Mouse (Mus musculus) CH12.LX (cell line): Measurements from ENCODE around the gene Rps21. TPM values are rescaled to one million over a fixed set of nuclear protein-coding genes. Genes with fewer than 3 reads are reported as not detected.
A peak's percentile ranks its signal among the peaks of the same experiment; 100 is the strongest.

ENCODE experiments used
- DNase-seq: peaks from one replicate; pipeline ENCODE4 v3.0.0-alpha.2; 2013; ENCODE audit errors: extremely low read depth
- H3K27ac ChIP-seq: 2 replicates; pipeline ENCODE4 v1.5.1; 2012; ENCODE audit warnings: low read depth, mild to moderate bottlenecking, control low read depth, moderate library complexity; ENCODE audit not compliant: insufficient read depth
- H3K27me3 ChIP-seq: replicated peaks from 2 replicates; pipeline ENCODE3; 2012; ENCODE audit warnings: inconsistent platforms
- H3K36me3 ChIP-seq, 2 experiments: replicated peaks in 1 of 2; 2 replicates each; pipeline versions ENCODE3 to v1.6.1; 2012; ENCODE audit warnings: inconsistent platforms in 1 of 2, low read length in 1 of 2, mild to moderate bottlenecking in 1 of 2, mixed read lengths in 1 of 2, moderate library complexity in 1 of 2; ENCODE audit not compliant: control insufficient read depth in 1 of 2, insufficient read depth in 1 of 2
- H3K4me1 ChIP-seq, 2 experiments: 2 replicates each; pipeline ENCODE4 v1.6.1; 2012; ENCODE audit warnings: inconsistent platforms in 1 of 2, moderate library complexity in 1 of 2; ENCODE audit not compliant: insufficient read depth in 2 of 2, control insufficient read depth in 1 of 2
- H3K4me2 ChIP-seq: 2 replicates; pipeline ENCODE4 v1.6.1; 2012; ENCODE audit warnings: low read depth, mild to moderate bottlenecking, control low read depth; ENCODE audit not compliant: poor library complexity, insufficient read depth, severe bottlenecking
- H3K4me3 ChIP-seq, 3 experiments: fragments of 150-350 bp in 1 of 3; sonication (generic) in 1 of 3; replicated peaks in 1 of 3; 2 replicates each; pipeline versions ENCODE3 to v1.5.1; 2011 to 2012; ENCODE audit warnings: low read depth in 2 of 3, low read length in 2 of 3, mild to moderate bottlenecking in 2 of 3, moderate library complexity in 2 of 3, control low read depth in 1 of 3, improper control_type of control experiment in 1 of 3, inconsistent platforms in 1 of 3, mixed read lengths in 1 of 3; ENCODE audit not compliant: poor library complexity in 1 of 3
- H3K79me2 ChIP-seq: replicated peaks from 2 replicates; pipeline ENCODE4 v1.6.1; 2012; ENCODE audit warnings: mild to moderate bottlenecking, moderate library complexity; ENCODE audit not compliant: control insufficient read depth, poor library complexity, insufficient read depth, severe bottlenecking; ENCODE audit errors: extremely low read depth
- H3K9ac ChIP-seq: 2 replicates; pipeline ENCODE4 v1.6.1; 2012; ENCODE audit warnings: low read depth, mild to moderate bottlenecking, control low read depth, moderate library complexity; ENCODE audit not compliant: insufficient read depth
- H3K9me3 ChIP-seq: replicated peaks from 2 replicates; pipeline ENCODE3; 2012; ENCODE audit warnings: low read length, inconsistent platforms, mixed read lengths
- BHLHE40 ChIP-seq: IDR thresholded peaks from 2 replicates; pipeline ENCODE4 v1.6.1; 2011; ENCODE audit warnings: mild to moderate bottlenecking, low read depth, low read length, improper control_type of control experiment
- CHD1 ChIP-seq: IDR thresholded peaks from 2 replicates; pipeline ENCODE4 v1.6.1; 2012; ENCODE audit warnings: low read depth, low read length, improper control_type of control experiment, inconsistent platforms
- CHD2 ChIP-seq: IDR thresholded peaks from 2 replicates; pipeline ENCODE4 v1.6.1; 2011; ENCODE audit warnings: low read length, improper control_type of control experiment
- CTCF ChIP-seq, 2 experiments: IDR thresholded peaks in 1 of 2; conservative IDR thresholded peaks in 1 of 2; 2 replicates each; pipeline ENCODE4 v1.5.1; 2011 to 2012; ENCODE audit warnings: low read depth in 2 of 2, low read length in 2 of 2, improper control_type of control experiment in 1 of 2, inconsistent platforms in 1 of 2, mild to moderate bottlenecking in 1 of 2, moderate library complexity in 1 of 2
- E2F4 ChIP-seq: IDR thresholded peaks from 2 replicates; pipeline ENCODE4 v1.6.1; 2011; ENCODE audit warnings: low read depth, low read length, improper control_type of control experiment; ENCODE audit not compliant: insufficient replicate concordance
- ELF1 ChIP-seq: IDR thresholded peaks from 2 replicates; pipeline ENCODE4 v1.6.1; 2014; ENCODE audit warnings: low read depth, mild to moderate bottlenecking, inconsistent platforms, low read length, improper control_type of control experiment
- EP300 ChIP-seq: IDR thresholded peaks from 2 replicates; pipeline ENCODE4 v1.6.1; 2011; ENCODE audit warnings: low read length, improper control_type of control experiment
- ETS1 ChIP-seq: conservative IDR thresholded peaks from 2 replicates; pipeline ENCODE4 v1.6.1; 2012; ENCODE audit warnings: low read depth, mild to moderate bottlenecking, inconsistent platforms, low read length, improper control_type of control experiment, moderate library complexity
- GABPA ChIP-seq: IDR thresholded peaks from 2 replicates; pipeline ENCODE4 v1.6.1; 2012; ENCODE audit warnings: low read depth, low read length, improper control_type of control experiment, inconsistent platforms; ENCODE audit not compliant: insufficient replicate concordance
- HCFC1 ChIP-seq: IDR thresholded peaks from 2 replicates; pipeline ENCODE4 v1.6.1; 2012; ENCODE audit warnings: low read depth, mild to moderate bottlenecking, inconsistent platforms, low read length, improper control_type of control experiment
- IRF4 ChIP-seq: IDR thresholded peaks from 2 replicates; pipeline ENCODE4 v1.6.1; 2014; ENCODE audit warnings: low read depth, mild to moderate bottlenecking, inconsistent platforms, low read length, improper control_type of control experiment
- JUN ChIP-seq: IDR thresholded peaks from 2 replicates; pipeline ENCODE4 v1.6.1; 2011; ENCODE audit warnings: low read depth, mild to moderate bottlenecking, low read length, improper control_type of control experiment, moderate library complexity; ENCODE audit not compliant: insufficient read depth
- JUND ChIP-seq: conservative IDR thresholded peaks from 2 replicates; pipeline ENCODE4 v1.6.1; 2011; ENCODE audit warnings: low read depth, low read length, improper control_type of control experiment
- KAT2A ChIP-seq: IDR thresholded peaks from 2 replicates; pipeline ENCODE4 v1.6.1; 2012; ENCODE audit warnings: low read length, improper control_type of control experiment, inconsistent platforms; ENCODE audit not compliant: insufficient replicate concordance
- MAFK ChIP-seq: IDR thresholded peaks from 2 replicates; pipeline ENCODE4 v1.6.1; 2011; ENCODE audit warnings: low read length, improper control_type of control experiment; ENCODE audit not compliant: insufficient replicate concordance
- MAX ChIP-seq: IDR thresholded peaks from 2 replicates; pipeline ENCODE4 v1.6.1; 2011; ENCODE audit warnings: low read length, improper control_type of control experiment
- MAZ ChIP-seq: IDR thresholded peaks from 2 replicates; pipeline ENCODE4 v1.6.1; 2012; ENCODE audit warnings: low read depth, mild to moderate bottlenecking, inconsistent platforms, low read length, improper control_type of control experiment, moderate library complexity
- MEF2A ChIP-seq: IDR thresholded peaks from 2 replicates; pipeline ENCODE4 v1.6.1; 2014; ENCODE audit warnings: low read depth, mild to moderate bottlenecking, inconsistent platforms, low read length, improper control_type of control experiment, borderline replicate concordance
- MXI1 ChIP-seq: IDR thresholded peaks from 2 replicates; pipeline ENCODE4 v1.6.1; 2011; ENCODE audit warnings: mild to moderate bottlenecking, low read depth, low read length, improper control_type of control experiment
- MYC ChIP-seq: IDR thresholded peaks from 2 replicates; pipeline ENCODE4 v1.6.1; 2011; ENCODE audit warnings: low read depth, mild to moderate bottlenecking, improper control_type of control experiment, low read length
- NELFE ChIP-seq: IDR thresholded peaks from 2 replicates; pipeline ENCODE4 v1.6.1; 2011; ENCODE audit warnings: low read depth, low read length, improper control_type of control experiment
- NRF1 ChIP-seq: IDR thresholded peaks from 2 replicates; pipeline ENCODE4 v1.6.1; 2014; ENCODE audit warnings: low read depth, mild to moderate bottlenecking, inconsistent platforms, low read length, improper control_type of control experiment, moderate library complexity
- PAX5 ChIP-seq: IDR thresholded peaks from 2 replicates; pipeline ENCODE4 v1.6.1; 2012; ENCODE audit warnings: low read length, inconsistent platforms, mixed read lengths
- POLR2A ChIP-seq: IDR thresholded peaks from 2 replicates; pipeline ENCODE4 v1.6.1; 2011; ENCODE audit warnings: low read depth, mild to moderate bottlenecking, improper control_type of control experiment, low read length
- POLR2AphosphoS2 ChIP-seq: IDR thresholded peaks from 2 replicates; pipeline ENCODE4 v1.6.1; 2011; ENCODE audit warnings: low read depth, low read length, improper control_type of control experiment
- RAD21 ChIP-seq: IDR thresholded peaks from 2 replicates; pipeline ENCODE4 v1.6.1; 2011; ENCODE audit warnings: low read depth, mild to moderate bottlenecking, low read length, improper control_type of control experiment, moderate library complexity
- RCOR1 ChIP-seq: conservative IDR thresholded peaks from 2 replicates; pipeline ENCODE4 v1.6.1; 2012; ENCODE audit warnings: low read depth, mild to moderate bottlenecking, inconsistent platforms, low read length, improper control_type of control experiment
- SIN3A ChIP-seq: IDR thresholded peaks from 2 replicates; pipeline ENCODE4 v1.6.1; 2012; ENCODE audit warnings: low read length, improper control_type of control experiment, inconsistent platforms
- SMC3 ChIP-seq: IDR thresholded peaks from 2 replicates; pipeline ENCODE4 v1.6.1; 2011; ENCODE audit warnings: low read depth, low read length, improper control_type of control experiment
- TBP ChIP-seq: conservative IDR thresholded peaks from 2 replicates; pipeline ENCODE4 v1.6.1; 2011; ENCODE audit warnings: low read depth, low read length, improper control_type of control experiment
- TCF12 ChIP-seq: IDR thresholded peaks from 2 replicates; pipeline ENCODE4 v1.6.1; 2014; ENCODE audit warnings: low read depth, mild to moderate bottlenecking, inconsistent platforms, low read length, improper control_type of control experiment
- UBTF ChIP-seq: IDR thresholded peaks from 2 replicates; pipeline ENCODE4 v1.6.1; 2012; ENCODE audit warnings: low read depth, mild to moderate bottlenecking, inconsistent platforms, low read length, improper control_type of control experiment, moderate library complexity
- USF1 ChIP-seq: IDR thresholded peaks from 2 replicates; pipeline ENCODE4 v1.6.1; 2014; ENCODE audit warnings: low read depth, mild to moderate bottlenecking, inconsistent platforms, low read length, improper control_type of control experiment
- USF2 ChIP-seq: conservative IDR thresholded peaks from 2 replicates; pipeline ENCODE4 v1.6.1; 2011; ENCODE audit warnings: low read depth, low read length, improper control_type of control experiment
- ZC3H11A ChIP-seq: IDR thresholded peaks from 2 replicates; pipeline ENCODE4 v1.6.1; 2012; ENCODE audit warnings: low read depth, mild to moderate bottlenecking, inconsistent platforms, low read length, improper control_type of control experiment
- ZKSCAN1 ChIP-seq: IDR thresholded peaks from 2 replicates; pipeline ENCODE4 v1.6.1; 2012; ENCODE audit warnings: low read depth, inconsistent platforms, low read length, improper control_type of control experiment, borderline replicate concordance
- ZMIZ1 ChIP-seq: IDR thresholded peaks from 2 replicates; pipeline ENCODE4 v1.6.1; 2012; ENCODE audit warnings: low read depth, mild to moderate bottlenecking, inconsistent platforms, low read length, improper control_type of control experiment
- ZNF384 ChIP-seq: IDR thresholded peaks from 2 replicates; pipeline ENCODE4 v1.6.1; 2012; ENCODE audit warnings: low read depth, low read length, improper control_type of control experiment, inconsistent platforms
- dilution Hi-C: fragments of 300-500 bp; cut with MboI; formaldehyde crosslinking; loops from 2 replicates; pipeline ENCODE4 v1.14.3; 2020; ENCODE audit warnings: low sequenced_read_pairs; ENCODE audit not compliant: extremely low pct_unique_long_range_greater_than_20kb, extremely low pct_ligation_motif_present
- in situ Hi-C: fragments of 300-500 bp; cut with MboI; formaldehyde crosslinking; loops from 3 replicates; pipeline ENCODE4 v1.14.3; 2019; ENCODE audit warnings: low sequenced_read_pairs, low pct_ligation_motif_present, low pct_unique_long_range_greater_than_20kb, mixed read lengths
- polyA plus RNA-seq: library from polyadenylated mRNA; unstranded; fragments of >175 nt; gene quantifications from 2 replicates; pipeline ENCODE4 v1.2.1, GENCODE M21; 2012; ENCODE audit warnings: low read depth; ENCODE audit not compliant: insufficient read length
- total RNA-seq, 2 experiments: library from RNA; depleted of rRNA; stranded (reverse); fragments of 300-350 nt in 1 of 2; fragments of >200 nt in 1 of 2; gene quantifications; 2 replicates each; pipeline ENCODE4 v1.2.3; 2012 to 2014

Rps21 gene
- total and polyA plus RNA-seq, 3 experiments: 705 to 3,770 (median 1,686) TPM

- TF ChIP-seq JUND: no peak
- no peak for TF ChIP-seq IRF4
- TF ChIP-seq POLR2A: peak; percentile 41; the same call in 1 of the 2 replicates
- no peak for TF ChIP-seq ZC3H11A
- no peak for TF ChIP-seq HCFC1
- TF ChIP-seq MYC: no peak
- no peak for TF ChIP-seq ZNF384
- peak; percentile 32; the same call in 1 of the 2 replicates for TF ChIP-seq ETS1
- 0 out of 2 replicates have a peak, but pooled peaks have one; percentile 21 for TF ChIP-seq JUN
- peak; percentile 68; the same call in 1 of the 2 replicates for TF ChIP-seq EP300
- no peak for TF ChIP-seq MAZ
- peak; percentile 46; the same call in 1 of the 2 replicates for TF ChIP-seq SIN3A
- TF ChIP-seq SMC3: no peak
- TF ChIP-seq BHLHE40: peak; percentile 50; the same call in 1 of the 2 replicates
- TF ChIP-seq ELF1: no peak
- TF ChIP-seq USF2: no peak
- no peak; a peak in 1 of 4 replicates for TF ChIP-seq CTCF (conservative IDR thresholded peaks at IDR 0.05 in 1 of 2, IDR thresholded peaks at IDR 0.05 in 1 of 2; ENCODE audit: low read depth in 2 of 2, low read length in 2 of 2)
- no peak for TF ChIP-seq GABPA
- TF ChIP-seq MAX: no peak; the same call in 1 of the 2 replicates
- TF ChIP-seq ZMIZ1: no peak
- TF ChIP-seq NELFE: no peak; the same call in 1 of the 2 replicates
- peak; percentile 15; the same call in 1 of the 2 replicates for TF ChIP-seq RCOR1
- TF ChIP-seq MEF2A: peak; percentile 20; the same call in 1 of the 2 replicates
- no peak for TF ChIP-seq CHD2
- TF ChIP-seq CHD1: no peak
- TF ChIP-seq KAT2A: no peak
- TF ChIP-seq ZKSCAN1: no peak
- TF ChIP-seq POLR2AphosphoS2: no peak; the same call in 1 of the 2 replicates
- TF ChIP-seq PAX5: no peak
- no peak for TF ChIP-seq USF1
- no peak; the same call in 1 of the 2 replicates for TF ChIP-seq RAD21
- peak; percentile 75; the same call in 1 of the 2 replicates for TF ChIP-seq TBP
- TF ChIP-seq UBTF: no peak
- TF ChIP-seq E2F4: no peak
- 0 out of 2 replicates have a peak, but pooled peaks have one; percentile 61 for TF ChIP-seq MAFK
- TF ChIP-seq TCF12: peak; percentile 40; the same call in 1 of the 2 replicates
- TF ChIP-seq MXI1: no peak
- TF ChIP-seq NRF1: no peak
- H3K79me2 ChIP-seq: 0 out of 2 replicates have a peak, but pooled peaks cover 6% of the 10 kb centered on the region
- H3K4me2 ChIP-seq: peak overlapping the region; percentile 75
- H3K9me3 ChIP-seq: no peaks in the 10 kb centered on the region
- peaks cover 26 to 62% of the 10 kb centered on the region in 2 experiments for H3K4me1 ChIP-seq
- in situ Hi-C loops (loop anchor here (5.0 to 10.0 kb wide), 2 partner anchors 72 to 304 kb away; no protein-coding TSS in a partner anchor), dilution Hi-C loops (no loop called here)
- H3K4me3 ChIP-seq: peak overlapping the region; percentile 20 to 54 (median 24)
- H3K9ac ChIP-seq: peak overlapping the region; percentile 36
- peak; percentile 85 for DNase-seq
- H3K27me3 ChIP-seq: peaks cover 17% of the 10 kb centered on the region
- H3K27ac ChIP-seq: peak overlapping the region; percentile 86
- H3K36me3 ChIP-seq: peaks cover 16 to 39% of the 10 kb centered on the region in 2 experiments
Observed at GRCm38 (mm10) chr2:180270537-180271255, 13.5 kb downstream of the Rps21 start.
